Mouse (Mus musculus) C2C12 (cell line): ENCODE results near the gene Slc50a1. TPM values are rescaled to one million over a fixed set of nuclear protein-coding genes. Genes with fewer than 3 reads are reported as not detected.
A peak's percentile ranks its signal among the peaks of the same experiment; 100 is the strongest.

Source experiments
- H3K27me3 ChIP-seq: one replicate; pipeline ENCODE4 v1.6.1; 2011; ENCODE audit not compliant: control insufficient read depth, insufficient read depth, insufficient read length
- H3K36me3 ChIP-seq: one replicate; pipeline ENCODE4 v1.6.1; 2011; ENCODE audit not compliant: control insufficient read depth, insufficient read depth
- H3K4me3 ChIP-seq: one replicate; pipeline ENCODE4 v1.5.1; 2011; ENCODE audit warnings: mild to moderate bottlenecking, control low read depth; ENCODE audit not compliant: poor library complexity, insufficient read depth, severe bottlenecking
- H3K79me2 ChIP-seq: one replicate; pipeline ENCODE4 v1.6.1; 2011; ENCODE audit not compliant: control insufficient read depth, insufficient read depth
- H3K79me3 ChIP-seq: one replicate; pipeline ENCODE4 v1.6.1; 2011; ENCODE audit warnings: low read depth, control low read depth
- H3ac ChIP-seq: one replicate; pipeline ENCODE3; 2011; ENCODE audit warnings: low read depth; ENCODE audit not compliant: control insufficient read depth, insufficient read length
- CEBPB ChIP-seq: IDR thresholded peaks from one replicate; pipeline ENCODE4 v1.6.1; 2011; ENCODE audit warnings: low read depth, mild to moderate bottlenecking, control low read depth, moderate library complexity
- CTCF ChIP-seq: IDR thresholded peaks from one replicate; pipeline ENCODE4 v1.5.1; 2011; ENCODE audit not compliant: control insufficient read depth, insufficient read depth, insufficient read length
- FOSL1 ChIP-seq: IDR thresholded peaks from one replicate; pipeline ENCODE4 v1.8.0; 2011; ENCODE audit warnings: mild to moderate bottlenecking, low read length; ENCODE audit not compliant: poor library complexity, insufficient read depth, severe bottlenecking
- MAX ChIP-seq: IDR thresholded peaks from one replicate; pipeline ENCODE4 v1.6.1; 2011; ENCODE audit warnings: mild to moderate bottlenecking, control low read depth
- MYOD1 ChIP-seq: IDR thresholded peaks from one replicate; pipeline ENCODE4 v1.6.1; 2011; ENCODE audit warnings: low read depth; ENCODE audit not compliant: control insufficient read depth, insufficient read length
- MYOG ChIP-seq: IDR thresholded peaks from one replicate; pipeline ENCODE4 v1.6.1; 2011; ENCODE audit not compliant: control insufficient read depth, insufficient read length; ENCODE audit errors: extremely low read depth
- USF1 ChIP-seq: IDR thresholded peaks from one replicate; pipeline ENCODE4 v1.6.1; 2011; ENCODE audit warnings: low read depth, mild to moderate bottlenecking, control low read depth, moderate library complexity
- polyA plus RNA-seq: library from polyadenylated mRNA; unstranded; fragments of >200 nt; fragmentation: generic; extraction: Trizol; gene quantifications from one replicate; pipeline ENCODE4 v1.2.1, GENCODE M21; 2012; ENCODE audit warnings: missing spikeins

The Slc50a1 gene
- polyA plus RNA-seq, 1 experiment = 48.7 TPM

DNA sequence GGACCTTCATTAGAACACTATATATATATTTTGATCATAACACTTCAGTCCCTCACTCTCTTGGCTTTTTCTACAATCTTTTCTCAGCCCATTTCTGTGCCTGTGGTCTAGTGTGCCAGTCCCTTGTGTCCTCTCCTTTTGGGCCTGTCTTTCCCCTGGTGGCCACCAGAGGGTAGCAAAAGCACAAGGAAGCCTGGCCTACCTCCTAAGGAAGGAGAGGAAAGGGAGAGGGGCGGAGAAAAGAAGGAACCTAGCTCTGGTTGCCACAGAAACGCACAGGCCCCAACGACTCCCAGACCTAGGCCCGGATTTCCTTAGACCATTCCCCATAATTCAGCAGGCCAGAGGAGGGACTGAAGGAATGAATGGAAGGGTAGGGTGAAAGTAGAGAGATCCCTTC lies 46.5 kb upstream of the Slc50a1 start:
- H3K27me3 ChIP-seq = peaks cover 24% of the 10 kb centered on the region

DNA sequence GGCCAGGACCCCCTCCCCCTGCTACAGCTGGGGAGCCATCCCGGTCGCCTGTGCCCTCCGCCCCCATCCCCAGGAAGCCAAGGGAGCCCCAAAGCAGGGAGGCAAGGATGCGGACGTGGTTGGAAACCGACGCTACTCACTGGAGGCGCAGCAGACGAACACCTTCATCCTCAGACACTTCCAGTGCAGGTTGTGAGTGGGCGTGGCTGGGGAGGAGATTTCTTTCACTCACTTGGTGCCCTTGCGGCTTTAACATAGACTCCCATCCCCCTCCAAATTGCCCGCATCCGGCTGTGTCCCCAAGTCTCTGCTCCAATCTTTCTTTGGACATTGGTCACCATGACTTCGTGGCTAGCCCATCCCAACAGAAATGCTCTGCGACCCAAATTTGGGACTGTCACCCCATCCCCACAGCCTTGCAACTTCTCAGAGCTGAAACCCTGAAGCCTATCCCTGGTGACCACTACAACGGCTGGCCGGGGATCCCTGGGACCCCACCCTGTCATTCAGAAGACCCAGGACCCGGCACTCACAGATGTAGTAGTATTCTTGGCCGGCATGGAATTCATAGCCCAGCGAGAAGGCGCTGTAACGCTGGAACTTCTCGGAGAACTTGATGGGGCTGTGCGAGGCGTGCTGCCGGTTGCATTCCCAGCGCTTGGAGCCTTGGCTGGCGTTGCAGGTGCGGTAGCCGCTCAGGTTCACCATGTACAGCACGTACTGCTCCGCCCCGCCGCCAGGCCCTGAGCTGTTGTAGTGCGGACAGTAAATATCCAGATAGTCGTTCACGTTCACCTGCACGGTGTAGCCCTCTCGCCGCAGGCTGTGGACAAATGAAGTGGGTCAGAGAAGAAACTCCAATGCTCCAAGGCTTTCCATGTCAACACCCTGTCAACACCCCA lies 45.8 kb upstream of the Slc50a1 start:
- no peaks in the 10 kb centered on the region for H3K79me2 ChIP-seq
- no peak for TF ChIP-seq USF1
- no peak for TF ChIP-seq CTCF
- no peak for TF ChIP-seq MYOD1
- TF ChIP-seq FOSL1 = no peak
- TF ChIP-seq MYOG = no peak
- TF ChIP-seq MAX = no peak
- no peak for TF ChIP-seq CEBPB
- H3K79me3 ChIP-seq = no peaks in the 10 kb centered on the region
- H3K27me3 ChIP-seq = peaks cover 18% of the 10 kb centered on the region
- H3K4me3 ChIP-seq = no peak overlapping the region
- H3ac ChIP-seq = no peak overlapping the region
- no peaks in the 10 kb centered on the region for H3K36me3 ChIP-seq

More for the DNA sequence above, 46.5 kb upstream of the Slc50a1 start:
- Histone ChIP-seq H3ac (no peak overlapping the region), H3K4me3 (no peak overlapping the region), H3K79me2 (no peaks in the 10 kb centered on the region), H3K79me3 (no peaks in the 10 kb centered on the region), H3K36me3 (no peaks in the 10 kb centered on the region)
- TF ChIP-seq FOSL1 (no peak), MYOG (no peak), MAX (peak; percentile 25), CTCF (peak; percentile 76)

DNA sequence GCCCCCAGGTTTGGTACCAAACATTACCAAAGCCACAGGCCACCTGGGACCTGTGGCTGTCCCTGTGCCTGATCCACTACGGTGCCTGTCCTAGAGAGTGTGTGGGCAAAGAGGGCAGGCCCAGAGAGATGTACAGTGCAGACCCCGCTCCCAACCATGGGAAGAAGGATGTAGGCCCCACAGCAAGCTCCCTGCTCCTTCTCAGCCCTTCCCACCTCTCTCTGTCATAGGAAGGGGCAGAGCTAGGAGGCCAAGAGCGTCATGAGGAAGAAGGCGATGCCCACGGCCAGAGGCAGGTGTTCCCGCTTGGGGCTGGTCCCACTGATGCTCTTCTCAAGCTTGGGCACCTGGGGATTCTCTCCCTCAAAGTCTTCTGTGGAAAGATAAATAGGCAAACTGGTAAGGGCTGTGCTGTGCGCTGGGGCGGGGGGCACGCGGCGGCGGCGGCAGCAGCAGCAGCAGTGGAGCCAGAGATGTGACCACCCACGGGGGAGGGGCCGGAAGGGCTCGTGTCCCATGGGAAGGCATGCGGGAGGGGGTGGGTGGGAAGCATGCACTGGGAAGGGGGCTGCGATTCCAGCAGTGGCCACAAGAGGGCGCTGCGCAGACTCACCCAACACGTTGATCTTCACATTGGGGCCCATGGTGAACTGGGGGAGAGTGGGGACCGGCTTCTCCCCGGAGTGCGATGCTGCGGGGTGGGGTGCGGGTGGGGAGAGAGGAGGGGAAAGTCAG lies 45.0 kb upstream of the Slc50a1 start:
- Histone ChIP-seq H3K4me3 (peak overlapping the region; percentile 18), H3K79me2 (no peaks in the 10 kb centered on the region), H3K36me3 (no peaks in the 10 kb centered on the region), H3K27me3 (peaks cover 9% of the 10 kb centered on the region), H3ac (peak overlapping the region; percentile 36), H3K79me3 (no peaks in the 10 kb centered on the region)
- peak; percentile 95 for TF ChIP-seq CTCF
- no peak for TF ChIP-seq MYOD1

DNA sequence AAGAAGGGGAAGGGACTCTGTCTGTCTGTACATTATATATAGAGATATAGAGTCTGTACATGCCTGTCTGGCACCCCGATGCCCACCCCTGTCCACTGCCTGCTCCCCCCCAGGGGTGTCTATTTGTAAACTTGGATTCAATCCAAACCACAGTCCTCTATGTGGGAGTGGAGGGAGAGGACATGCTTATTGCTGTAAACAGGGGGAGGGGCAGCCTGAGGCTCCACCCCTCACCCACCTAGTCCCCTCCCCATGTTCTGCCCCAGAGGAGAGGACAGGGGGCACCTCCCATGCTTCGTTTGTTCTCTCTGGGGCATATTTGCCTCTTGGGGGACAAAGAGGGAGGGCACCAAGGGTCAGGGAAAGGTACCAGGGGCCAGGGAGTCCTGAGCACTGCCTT lies 44.4 kb upstream of the Slc50a1 start:
- Histone ChIP-seq H3K27me3 (peaks cover 9% of the 10 kb centered on the region), H3K4me3 (no peak overlapping the region), H3K36me3 (no peaks in the 10 kb centered on the region), H3K79me2 (no peaks in the 10 kb centered on the region), H3ac (no peak overlapping the region), H3K79me3 (no peaks in the 10 kb centered on the region)
- TF ChIP-seq USF1 (no peak), MYOD1 (no peak), FOSL1 (no peak), MYOG (no peak), CTCF (no peak), MAX (no peak), CEBPB (no peak)

DNA sequence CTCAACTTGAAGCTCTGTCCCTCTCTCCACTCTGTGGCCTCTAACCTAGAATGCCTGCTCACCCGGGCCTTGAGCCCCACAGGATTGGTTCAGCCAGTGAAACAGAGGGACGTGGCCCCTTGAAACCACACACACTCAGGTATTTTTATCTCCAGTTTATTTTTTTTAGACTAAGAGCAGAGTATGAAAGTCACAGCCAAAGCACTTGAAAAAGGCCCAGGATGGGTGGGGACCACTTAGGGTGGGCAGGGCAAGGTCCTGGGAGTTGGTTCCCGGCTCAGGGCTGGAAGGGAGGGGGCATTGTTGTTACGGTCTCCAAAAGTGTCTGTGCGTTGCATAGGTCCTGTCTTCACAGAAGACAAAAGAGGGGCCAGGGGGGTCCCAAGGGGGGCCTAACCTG lies 44.0 kb upstream of the Slc50a1 start:
- Histone ChIP-seq H3K4me3 (no peak overlapping the region), H3K27me3 (peaks cover 6% of the 10 kb centered on the region), H3K36me3 (no peaks in the 10 kb centered on the region), H3ac (no peak overlapping the region), H3K79me3 (no peaks in the 10 kb centered on the region), H3K79me2 (no peaks in the 10 kb centered on the region)
- no peak for TF ChIP-seq MAX
- no peak for TF ChIP-seq MYOD1
- no peak for TF ChIP-seq FOSL1
- TF ChIP-seq CTCF = no peak
- TF ChIP-seq USF1 = no peak
- TF ChIP-seq CEBPB = no peak
- TF ChIP-seq MYOG = no peak

DNA sequence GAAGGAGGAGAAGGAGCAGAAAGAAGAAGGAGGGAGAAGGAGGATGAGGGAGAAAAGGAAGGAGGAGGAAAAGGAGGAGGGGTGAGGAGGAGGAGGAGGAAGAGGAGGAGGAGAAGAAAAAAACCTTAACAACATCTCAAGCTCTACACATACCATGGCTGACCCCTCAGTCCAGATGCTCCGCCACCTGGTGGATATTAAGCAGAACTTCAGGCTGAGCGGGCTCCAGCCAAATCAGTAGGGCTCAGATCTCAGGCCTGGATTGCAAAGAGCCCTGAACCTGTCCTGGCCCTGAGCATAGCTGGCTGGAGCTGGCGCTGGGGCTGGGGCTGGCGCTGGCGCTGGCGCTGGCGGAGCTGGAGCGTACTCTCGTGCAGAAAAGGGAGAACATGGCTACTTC lies 37.7 kb upstream of the Slc50a1 start:
- H3K79me2 ChIP-seq = no peaks in the 10 kb centered on the region
- TF ChIP-seq CTCF = peak; percentile 60
- TF ChIP-seq FOSL1 = no peak
- no peaks in the 10 kb centered on the region for H3K79me3 ChIP-seq
- H3ac ChIP-seq = no peak overlapping the region
- H3K36me3 ChIP-seq = no peaks in the 10 kb centered on the region
- H3K4me3 ChIP-seq = no peak overlapping the region
- H3K27me3 ChIP-seq = no peaks in the 10 kb centered on the region
